Mouse (Mus musculus) midbrain, embryonic 16.5 days (tissue): ENCODE results near the gene Ptgir. TPM values are rescaled to one million over a fixed set of nuclear protein-coding genes. Genes with fewer than 3 reads are reported as not detected.

Source experiments
- ATAC-seq: fragments of 200-750 bp; cut with Nextera tagmentation; 2 replicates; pipeline ENCODE4 v1.8.0; 2017; ENCODE audit warnings: moderate TSS enrichment
- H3K27ac ChIP-seq: fragments of 300-500 bp; sonication (generic); 2 replicates; pipeline ENCODE4 v1.5.1; 2014; ENCODE audit warnings: mild to moderate bottlenecking, low read length, mixed read lengths
- H3K27me3 ChIP-seq: fragments of 300-500 bp; sonication (generic); 2 replicates; pipeline ENCODE4 v1.6.1; 2014; ENCODE audit warnings: low read depth, low read length, mixed read lengths; ENCODE audit not compliant: control insufficient read depth, insufficient read depth
- H3K36me3 ChIP-seq: fragments of 300-500 bp; sonication (generic); 2 replicates; pipeline ENCODE4 v1.6.1; 2014; ENCODE audit warnings: mild to moderate bottlenecking, low read length, moderate library complexity, mixed read lengths; ENCODE audit not compliant: control insufficient read depth, insufficient read depth
- H3K4me1 ChIP-seq: fragments of 300-500 bp; sonication (generic); 2 replicates; pipeline ENCODE4 v1.6.1; 2014; ENCODE audit warnings: mild to moderate bottlenecking, low read length, mixed read lengths; ENCODE audit not compliant: control insufficient read depth, insufficient read depth
- H3K4me2 ChIP-seq: fragments of 300-500 bp; sonication (generic); 2 replicates; pipeline ENCODE4 v1.6.1; 2014; ENCODE audit warnings: mild to moderate bottlenecking, low read length, mixed read lengths
- H3K4me3 ChIP-seq: fragments of 300-500 bp; sonication (generic); 2 replicates; pipeline ENCODE4 v1.5.1; 2014; ENCODE audit warnings: low read depth, mild to moderate bottlenecking, low read length, moderate library complexity, mixed read lengths
- H3K9ac ChIP-seq: fragments of 300-500 bp; sonication (generic); 2 replicates; pipeline ENCODE4 v1.6.1; 2014; ENCODE audit warnings: low read depth, low read length, mixed read lengths
- H3K9me3 ChIP-seq: fragments of 300-500 bp; sonication (generic); replicated peaks from 2 replicates; pipeline ENCODE4 v1.6.1; 2014; ENCODE audit warnings: mild to moderate bottlenecking, low read length, mixed read lengths; ENCODE audit not compliant: control insufficient read depth, poor library complexity, severe bottlenecking
- whole genome bisulfite sequencing: fragments of 180-500 bp; shearing (Covaris S2); extraction: QIAGEN DNeasy Blood & Tissue Kit; methylation state at CpG from one replicate; pipeline ENCODE4 v1.1.7; 2014; 5-methylcytosine and 5-hydroxymethylcytosine counted together
- polyA plus RNA-seq: library from polyadenylated mRNA; unstranded; fragments of >200 nt; fragmentation: Nextera tagmentation; extraction: Ambion mirVana; gene quantifications from 2 replicates; pipeline ENCODE4 v1.2.1, GENCODE M21; 2015

The Ptgir gene
- polyA plus RNA-seq, 1 experiment from 2014 or later: 0.23 TPM

DNA sequence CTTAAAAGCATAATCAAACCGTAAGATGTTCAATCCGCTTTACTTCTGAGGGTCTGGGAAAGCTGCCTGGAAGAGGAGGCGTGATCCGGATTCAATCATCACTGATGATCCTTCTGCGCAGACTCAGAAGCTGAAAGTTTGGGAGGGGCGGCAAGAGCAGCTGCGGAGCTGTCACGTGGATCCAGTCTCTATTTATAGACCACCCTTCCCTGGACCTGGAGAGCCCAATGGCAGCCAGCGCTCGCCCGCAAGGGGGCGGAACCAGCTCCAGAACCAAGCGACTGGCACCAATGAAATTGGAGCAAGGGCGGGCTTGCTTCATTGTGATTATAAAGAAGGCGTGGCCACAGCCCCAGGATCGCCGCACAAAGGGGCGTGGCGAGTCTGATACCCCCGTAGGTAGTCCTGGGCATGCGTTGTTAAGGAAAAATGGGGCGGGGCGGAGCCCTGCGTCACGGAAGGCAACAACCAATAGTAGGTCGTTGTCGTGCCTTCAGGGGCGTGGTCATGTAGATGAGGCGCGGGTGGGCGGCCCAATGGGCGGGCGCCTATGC is 31.5 kb upstream of the Ptgir start:
- peak; percentile 95 for ATAC-seq
- H3K27ac ChIP-seq: peak overlapping the region; percentile 81
- H3K36me3 ChIP-seq: no peaks in the 10 kb centered on the region
- H3K4me1 ChIP-seq: peaks cover 17% of the 10 kb centered on the region
- H3K4me3 ChIP-seq: peak overlapping the region; percentile 71
- under 1% methylated on average over 33 of the region's 33 CpGs for WGBS
- no peaks in the 10 kb centered on the region for H3K9me3 ChIP-seq
- H3K4me2 ChIP-seq: peak overlapping the region; percentile 86
- no peaks in the 10 kb centered on the region for H3K27me3 ChIP-seq
- peak overlapping the region; percentile 76 for H3K9ac ChIP-seq

DNA sequence AGATGAGACGGTGACA is 31.2 kb upstream of the Ptgir start, which contains the start of gene Dact3:
Gene Dact3, plus strand, starts transcription at position 8 of the 16 bp plus-strand sequence.
- Histone ChIP-seq H3K9ac (peak within 1 kb of the TSS; percentile 76), H3K4me1 (peaks cover 17% of the 10 kb centered on the region), H3K4me3 (peak within 1 kb of the TSS; percentile 71), H3K4me2 (peak within 1 kb of the TSS; percentile 86), H3K9me3 (no peaks in the 10 kb centered on the region), H3K36me3 (no peaks in the 10 kb centered on the region), H3K27me3 (no peaks in the 10 kb centered on the region), H3K27ac (peak within 1 kb of the TSS; percentile 81)
- ATAC-seq: no peak
- 0% methylated on average over 1 of the region's 1 CpGs for WGBS

DNA sequence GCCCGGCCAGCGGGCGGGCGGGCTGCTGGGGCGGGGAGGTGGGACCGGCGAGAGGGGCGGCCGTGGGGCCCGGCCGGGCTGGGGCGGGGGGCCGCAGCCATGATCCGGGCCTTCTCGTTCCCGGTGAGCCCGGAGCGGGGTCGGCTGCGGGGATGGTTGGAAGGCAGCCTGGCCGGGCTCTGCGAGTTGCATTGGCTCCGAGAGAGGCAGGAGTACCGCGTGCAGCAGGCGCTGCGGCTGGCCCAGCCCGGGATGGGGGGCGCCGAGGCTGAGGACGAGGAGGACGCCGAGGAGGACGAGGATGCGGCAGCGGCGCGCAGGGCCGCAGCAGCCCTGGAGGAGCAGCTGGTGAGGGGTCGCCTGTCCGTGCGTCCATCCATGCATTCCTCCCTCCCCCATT is 31.0 kb upstream of the Ptgir start:
- under 1% methylated on average over 29 of the region's 42 CpGs for WGBS
- Histone ChIP-seq H3K9ac (peak overlapping the region; percentile 76), H3K4me1 (peaks cover 17% of the 10 kb centered on the region), H3K4me2 (peak overlapping the region; percentile 86), H3K9me3 (no peaks in the 10 kb centered on the region), H3K36me3 (no peaks in the 10 kb centered on the region), H3K27me3 (no peaks in the 10 kb centered on the region), H3K27ac (peak overlapping the region; percentile 81), H3K4me3 (peak overlapping the region; percentile 71)
- ATAC-seq: peak; percentile 66

GRCm38 (mm10) chr7:16876006-16876405 is 30.3 kb upstream of the Ptgir start:
- Histone ChIP-seq H3K9ac (peak overlapping the region; percentile 76), H3K4me3 (peak overlapping the region; percentile 71), H3K36me3 (no peaks in the 10 kb centered on the region), H3K27me3 (no peaks in the 10 kb centered on the region), H3K9me3 (no peaks in the 10 kb centered on the region), H3K4me2 (peak overlapping the region; percentile 86), H3K27ac (no peak overlapping the region), H3K4me1 (peaks cover 17% of the 10 kb centered on the region)
- ATAC-seq: no peak
- WGBS: 7% methylated on average over 11 of the region's 11 CpGs

DNA sequence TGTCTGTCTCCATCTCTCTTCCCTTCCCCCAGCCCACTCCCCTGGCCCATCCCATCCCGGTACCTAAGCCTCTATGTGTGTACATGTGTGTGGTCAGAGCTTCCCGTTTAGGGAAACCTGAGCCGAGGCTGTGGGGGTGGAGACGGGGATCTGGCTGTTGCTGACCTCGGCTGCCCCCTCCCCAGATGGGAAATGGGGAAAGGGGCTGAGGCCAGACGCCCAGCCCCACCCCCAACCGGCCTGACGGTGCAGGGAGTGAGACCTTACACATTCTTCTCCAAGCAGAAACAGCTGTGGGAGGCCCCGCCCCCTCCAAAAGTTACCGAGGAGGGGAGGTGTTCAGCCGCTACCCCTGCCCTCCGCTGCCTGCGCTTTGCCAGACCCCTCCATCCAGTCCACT is 29.7 kb upstream of the Ptgir start:
- Histone ChIP-seq H3K9me3 (no peaks in the 10 kb centered on the region), H3K27ac (no peak overlapping the region), H3K4me3 (peak overlapping the region; percentile 71), H3K4me1 (peaks cover 17% of the 10 kb centered on the region), H3K36me3 (no peaks in the 10 kb centered on the region), H3K4me2 (peak overlapping the region; percentile 86), H3K9ac (peak overlapping the region; percentile 76), H3K27me3 (no peaks in the 10 kb centered on the region)
- no peak for ATAC-seq
- WGBS: 11% methylated on average over 10 of the region's 13 CpGs

- Histone ChIP-seq H3K36me3 (no peaks in the 10 kb centered on the region), H3K4me3 (no peak overlapping the region), H3K9me3 (no peaks in the 10 kb centered on the region), H3K9ac (no peak overlapping the region), H3K4me2 (no peak overlapping the region), H3K4me1 (peaks cover 17% of the 10 kb centered on the region), H3K27me3 (no peaks in the 10 kb centered on the region), H3K27ac (no peak overlapping the region)
- ATAC-seq: no peak
- WGBS: 81% methylated on average over 3 of the region's 3 CpGs
These were observed 28.6 kb upstream of the Ptgir start for GRCm38 (mm10) chr7:16877717-16878116.

- H3K27ac ChIP-seq: no peak overlapping the region
- no peak overlapping the region for H3K4me3 ChIP-seq
- no peaks in the 10 kb centered on the region; the same call in 1 of the 2 replicates for H3K9me3 ChIP-seq
- peaks cover 14% of the 10 kb centered on the region for H3K4me1 ChIP-seq
- H3K27me3 ChIP-seq: peaks cover 17% of the 10 kb centered on the region
- ATAC-seq: no peak
- 20% methylated on average over 9 of the region's 9 CpGs for WGBS
- H3K36me3 ChIP-seq: peaks cover 4% of the 10 kb centered on the region; the same call in 1 of the 2 replicates
- H3K4me2 ChIP-seq: no peak overlapping the region
- no peak overlapping the region for H3K9ac ChIP-seq
These were observed 26.3 kb upstream of the Ptgir start for GRCm38 (mm10) chr7:16879796-16880547.

DNA sequence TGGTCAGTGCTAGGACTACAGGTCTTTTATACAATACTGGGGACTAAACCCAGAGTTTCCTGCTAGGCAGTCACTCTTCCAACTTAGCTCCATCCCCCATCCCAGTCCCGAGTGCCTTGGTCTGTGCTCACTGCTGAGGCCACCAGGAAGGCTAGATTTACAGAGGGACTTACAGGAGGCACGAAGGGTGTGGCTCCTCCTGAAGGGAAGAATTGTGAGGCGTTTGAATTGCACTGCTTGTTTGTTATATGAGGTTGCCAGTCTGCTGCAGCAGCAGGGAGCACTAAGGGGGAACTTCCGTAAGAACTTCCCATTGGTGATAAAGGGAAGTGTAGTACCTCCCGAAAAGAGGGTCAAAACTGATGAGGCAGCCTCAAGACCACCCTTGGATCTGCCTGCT is 25.7 kb upstream of the Ptgir start:
- Histone ChIP-seq H3K27ac (no peak overlapping the region), H3K27me3 (peaks cover 23% of the 10 kb centered on the region), H3K9ac (no peak overlapping the region), H3K36me3 (peaks cover 10% of the 10 kb centered on the region; the same call in 1 of the 2 replicates), H3K4me2 (no peak overlapping the region), H3K9me3 (no peaks in the 10 kb centered on the region; the same call in 1 of the 2 replicates), H3K4me3 (no peak overlapping the region), H3K4me1 (peaks cover 14% of the 10 kb centered on the region)
- ATAC-seq: no peak
- WGBS: 24% methylated on average over 5 of the region's 5 CpGs

GRCm38 (mm10) chr7:16883162-16883561 is 23.1 kb upstream of the Ptgir start:
- WGBS: 91% methylated on average over 6 of the region's 6 CpGs

More at GRCm38 (mm10) chr7:16883162-16883561, 23.1 kb upstream of the Ptgir start:
- Histone ChIP-seq H3K27ac (no peak overlapping the region), H3K4me2 (no peak overlapping the region), H3K9ac (no peak overlapping the region), H3K4me1 (no peaks in the 10 kb centered on the region), H3K36me3 (peaks cover 25% of the 10 kb centered on the region), H3K4me3 (no peak overlapping the region), H3K27me3 (peaks cover 28% of the 10 kb centered on the region), H3K9me3 (peaks cover 2% of the 10 kb centered on the region; the same call in 1 of the 2 replicates)
- no peak for ATAC-seq
